Mouse (Mus musculus): ENCODE measurements around the gene Csrp1. TPM values are rescaled to one million over a fixed set of nuclear protein-coding genes. Genes with fewer than 3 reads are reported as not detected.

Gene Csrp1
- polyA plus RNA-seq, 1 experiment, result 390 TPM

DNA sequence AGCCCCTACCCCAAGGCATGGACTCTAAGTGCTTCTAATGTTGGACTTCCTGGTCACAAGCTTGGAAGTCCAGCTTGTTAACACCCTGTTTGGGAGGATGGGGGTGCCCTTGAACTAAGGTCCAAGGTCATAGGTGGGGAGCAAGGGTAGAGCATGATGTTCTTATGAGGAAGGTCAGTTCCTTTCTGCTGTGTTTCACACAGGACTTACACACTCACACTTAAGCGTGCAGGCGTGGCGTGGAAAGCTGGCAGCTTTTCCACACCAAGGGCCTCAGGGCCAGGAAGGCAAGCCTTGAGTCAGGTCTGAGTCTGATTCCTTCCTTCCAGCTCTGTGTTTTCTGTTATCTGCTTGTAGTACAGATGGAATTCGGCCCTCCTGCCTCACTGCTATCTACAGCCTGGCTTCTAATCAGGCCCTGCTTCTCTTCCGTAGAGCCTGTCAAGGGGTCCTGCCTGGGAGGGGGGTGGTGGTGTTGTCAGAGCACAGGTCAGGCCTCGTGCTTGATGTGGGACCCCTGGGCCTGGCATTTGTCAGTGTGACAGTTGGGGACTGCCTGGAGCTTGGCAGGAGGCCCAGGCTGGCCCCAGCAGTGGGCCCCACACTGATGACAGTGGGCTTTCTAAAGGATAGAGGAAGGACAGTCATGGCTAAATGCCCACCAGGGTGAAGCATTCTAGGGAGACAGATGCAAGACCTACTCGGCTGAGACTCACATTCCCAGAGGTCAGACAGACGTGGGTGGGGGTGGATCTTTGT is 80.5 kb downstream of the Csrp1 start:
- TF ChIP-seq POLR2A (IDR thresholded peaks at IDR 0.05; ENCODE audit: control insufficient read depth, extremely low read depth, insufficient read depth, low read length, poor library complexity), result no peak
- no peak for TF ChIP-seq CTCF (IDR thresholded peaks at IDR 0.05; ENCODE audit: borderline replicate concordance, control insufficient read depth, extremely low read depth, insufficient read depth, low read length, poor library complexity)
- 90% methylated on average over 8 of the region's 8 CpGs for WGBS
- no peak for DNase-seq
- Histone ChIP-seq H3K4me3 (ENCODE audit: control insufficient read depth, insufficient read depth, low read length) (no peak overlapping the region), H3K36me3 (ENCODE audit: control insufficient read depth, insufficient read depth, low read length) (no peaks in the 10 kb centered on the region), H3K27ac (ENCODE audit: control insufficient read depth, insufficient read depth, low read length) (no peak overlapping the region), H3K27me3 (ENCODE audit: control insufficient read depth, insufficient read depth, low read length) (no peaks in the 10 kb centered on the region), H3K4me1 (replicated peaks; ENCODE audit: control insufficient read depth, insufficient read depth, low read length) (peaks cover 7% of the 10 kb centered on the region)

Other genes with a start within 250 kb of the Csrp1 start
- 8.0 and 8.7 TPM in 2 replicates for gene Nav1, start 112.8 kb upstream of the Csrp1 start, polyA plus RNA-seq (2012; rRNA removed)
- 62.1 and 67.6 TPM in 2 replicates for gene Phlda3, start 46.1 kb downstream of the Csrp1 start, polyA plus RNA-seq (2012; rRNA removed)
- gene Tnni1, start 59.4 kb downstream of the Csrp1 start, polyA plus RNA-seq (2012; rRNA removed), result 2.1 and 2.2 TPM in 2 replicates
- gene Lad1, start 98.5 kb downstream of the Csrp1 start, polyA plus RNA-seq (2012; rRNA removed), result 36.0 and 38.7 TPM in 2 replicates
- gene Tnnt2, start 116.3 kb downstream of the Csrp1 start, polyA plus RNA-seq (2012; rRNA removed), result 6.7 and 90.4 TPM in 2 replicates
- 27.1 and 30.1 TPM in 2 replicates for gene Pkp1, start 199.1 kb downstream of the Csrp1 start, polyA plus RNA-seq (2012; rRNA removed)

Measured in thymus, adult 2 months (tissue).